Mouse (Mus musculus) olfactory bulb, adult 2 months (tissue): ENCODE data around the gene Crtac1.

Experiments used
- CTCF ChIP-seq: fragments of 200-500 bp; IDR thresholded peaks from 2 replicates; pipeline ENCODE4 v1.5.1; 2012; ENCODE audit warnings: low read depth, mild to moderate bottlenecking, low read length, moderate library complexity; ENCODE audit not compliant: insufficient read depth
- POLR2A ChIP-seq: fragments of 200-500 bp; IDR thresholded peaks from 2 replicates; pipeline ENCODE4 v1.6.1; 2012; ENCODE audit warnings: mild to moderate bottlenecking, low read depth, low read length, moderate library complexity; ENCODE audit not compliant: insufficient read depth

DNA sequence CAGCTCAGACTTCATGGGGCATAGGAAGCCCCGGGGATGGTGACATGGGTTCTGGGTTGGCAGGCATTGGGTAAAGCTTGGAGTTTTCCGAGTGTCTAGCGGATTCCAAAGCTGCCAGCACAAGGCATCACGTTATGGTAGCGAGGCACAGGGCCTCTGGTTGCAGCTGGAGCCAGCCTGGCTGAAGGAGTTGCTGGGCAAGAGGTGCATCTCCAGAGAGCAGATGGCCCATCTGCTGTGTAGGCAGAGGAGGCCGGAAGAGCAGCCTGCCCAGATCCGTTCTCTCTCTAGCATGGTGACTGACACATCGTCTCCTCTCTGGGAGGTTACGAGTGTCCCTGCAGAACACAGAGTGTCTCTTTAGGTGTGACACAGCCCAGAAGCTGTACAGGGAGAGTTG, 103.4 kb downstream of the Crtac1 start:
- TF ChIP-seq POLR2A: no peak
- TF ChIP-seq CTCF: no peak
